Mouse (Mus musculus) thymus, postnatal 4 days (tissue): ENCODE results near the gene Nbeal2.
"Not testable (repeated sequence)": the region's sequence is repeated elsewhere in the genome, so short reads cannot be mapped to it uniquely, and the experiment has no call there.

Experiments
- DNase-seq: peaks from one replicate; pipeline ENCODE4 v3.0.0; 2021

The Nbeal2 gene

DNA sequence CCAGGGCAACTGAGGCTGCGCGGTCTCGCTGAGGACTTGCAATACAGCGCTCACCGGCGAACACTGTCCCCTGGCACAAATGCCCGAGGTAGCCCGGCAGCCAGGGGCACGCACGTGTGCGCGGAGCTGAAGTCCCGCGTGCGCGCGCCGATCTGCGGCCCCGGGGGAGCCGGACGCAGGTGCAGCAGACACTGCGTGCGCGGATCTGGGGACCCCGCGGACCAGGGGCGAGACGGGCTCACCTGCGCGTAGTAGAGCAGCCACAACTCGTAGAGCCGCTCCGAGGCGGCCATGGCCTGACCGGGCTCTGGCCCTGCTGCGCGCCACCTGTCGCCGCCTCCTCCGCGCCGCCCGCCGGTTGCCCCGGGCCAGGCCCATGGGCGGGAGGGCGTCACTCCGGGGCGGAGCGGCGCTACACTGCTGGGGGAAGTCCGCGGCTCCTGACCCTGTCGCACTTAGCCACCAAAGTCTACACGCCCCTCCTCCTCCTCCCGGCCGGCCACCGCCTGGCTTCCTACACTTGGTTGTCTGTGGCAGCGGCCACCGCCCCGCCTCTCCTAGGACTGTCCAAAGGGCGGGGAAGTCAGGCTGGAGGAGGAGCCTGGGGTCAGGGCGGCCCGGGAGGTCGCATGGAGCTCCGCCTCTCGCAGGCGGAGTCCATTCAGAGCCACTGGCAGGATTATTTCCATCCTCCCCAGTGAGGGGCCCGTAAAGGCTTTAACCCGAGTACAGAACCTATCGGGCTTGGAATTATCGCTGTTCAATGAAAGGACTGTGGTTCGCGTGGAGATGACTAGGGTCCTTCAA is at the start of gene Nbeal2:
TSS of gene Nbeal2 (minus strand) at position 507 of the 807 bp plus-strand sequence.
- peak; percentile 77 for DNase-seq

GRCm38 (mm10) chr9:110702848-110703247 is 48.9 kb upstream of the Nbeal2 start:
- DNase-seq: no peak

DNA sequence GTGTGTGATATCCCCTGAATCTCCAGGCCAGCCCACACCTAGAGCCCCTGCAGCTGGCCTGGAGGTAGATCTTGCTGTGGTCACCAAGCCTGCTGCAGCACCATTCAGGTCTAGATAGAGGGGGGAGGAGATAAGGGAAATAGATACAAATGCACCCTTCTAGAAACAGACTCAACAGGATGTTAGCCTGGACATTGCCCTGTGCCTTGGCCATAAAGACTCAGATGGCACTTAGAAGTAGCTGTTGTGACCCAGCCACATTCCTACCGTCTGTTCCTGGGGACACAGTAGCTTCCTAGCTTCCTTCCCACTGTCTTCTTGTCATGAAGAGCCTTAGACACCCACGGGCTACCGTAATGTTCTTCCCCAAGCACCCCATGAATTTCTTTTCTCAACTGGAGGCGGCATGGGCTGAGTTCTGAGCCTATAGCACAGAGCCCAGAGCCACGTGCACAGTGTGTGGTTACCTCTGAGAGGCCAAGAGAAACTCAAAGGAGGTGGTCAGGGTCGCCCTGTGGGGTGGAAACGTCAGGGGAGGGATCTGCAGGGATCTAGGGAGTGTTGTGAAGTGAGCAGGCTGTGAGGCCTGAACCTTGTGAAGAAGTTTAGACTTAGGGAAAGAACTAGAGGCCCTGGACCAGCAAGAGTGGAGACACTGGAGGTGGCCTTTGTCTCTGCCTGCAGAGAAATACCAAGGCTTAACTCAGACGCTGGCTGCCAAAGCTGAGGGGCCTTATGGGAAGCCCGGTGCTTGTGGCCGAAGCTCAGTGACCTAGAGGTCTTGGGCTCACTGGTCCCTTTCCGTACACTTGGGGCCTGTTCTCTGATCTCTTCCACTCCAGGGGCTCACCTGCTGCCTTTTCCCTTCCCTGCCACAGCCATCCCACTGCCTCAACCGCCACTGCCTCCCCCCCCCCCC is 47.4 kb upstream of the Nbeal2 start:
- no peak for DNase-seq

- no peak for DNase-seq
These were observed 45.6 kb upstream of the Nbeal2 start for GRCm38 (mm10) chr9:110699574-110699973.

GRCm38 (mm10) chr9:110697465-110697864 is 43.5 kb upstream of the Nbeal2 start:
- DNase-seq: no peak

DNA sequence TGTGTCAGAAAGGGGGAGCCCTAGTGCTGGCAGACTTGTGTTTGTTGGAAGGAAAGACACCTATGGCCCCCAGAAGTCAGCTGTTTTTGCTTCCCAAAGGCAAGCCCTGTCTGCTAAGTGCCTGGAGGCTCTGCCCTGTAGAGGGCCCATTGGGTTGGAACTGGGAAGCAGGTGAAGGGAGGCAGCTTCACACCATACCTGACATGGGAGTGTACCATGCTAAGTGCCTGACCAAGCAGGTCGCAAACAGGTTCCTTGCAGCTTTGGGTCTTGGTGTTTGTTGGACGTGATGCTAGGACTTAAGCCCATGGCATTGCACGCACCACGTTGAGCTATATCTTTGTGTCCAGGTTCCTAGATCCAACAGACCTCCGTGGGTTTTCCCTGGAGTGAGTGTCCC is 42.5 kb upstream of the Nbeal2 start:
- DNase-seq: no peak

DNA sequence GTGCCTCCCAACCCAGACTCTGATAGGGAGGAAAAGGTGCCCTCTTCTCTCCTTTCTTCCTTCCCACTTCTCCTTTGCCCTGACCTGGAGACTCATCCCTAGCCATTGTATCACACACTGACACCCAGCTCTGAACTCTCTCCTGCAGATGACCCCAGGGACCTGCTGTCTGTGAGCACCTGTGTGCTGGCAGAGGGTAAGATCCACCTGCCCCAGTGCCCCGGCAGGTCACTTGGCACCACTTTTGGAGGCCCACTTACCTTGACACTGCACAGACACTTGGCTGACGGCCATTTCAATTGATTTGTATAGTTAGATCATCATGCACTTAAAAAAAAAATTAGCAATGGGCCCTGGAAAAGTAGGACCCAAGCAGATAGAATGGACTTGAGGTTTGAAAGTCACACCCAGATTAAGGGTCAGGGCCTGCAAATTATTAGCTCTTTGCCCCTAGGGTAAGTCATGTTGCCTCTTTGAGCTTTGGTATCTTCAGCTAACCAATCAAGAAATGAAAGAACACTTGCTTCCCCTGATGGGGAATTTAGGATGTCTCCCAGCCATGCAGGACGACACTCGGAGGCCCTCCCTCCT is 41.3 kb upstream of the Nbeal2 start:
- DNase-seq: no peak

GRCm38 (mm10) chr9:110689261-110689779 is 35.4 kb upstream of the Nbeal2 start:
- no peak for DNase-seq

DNA sequence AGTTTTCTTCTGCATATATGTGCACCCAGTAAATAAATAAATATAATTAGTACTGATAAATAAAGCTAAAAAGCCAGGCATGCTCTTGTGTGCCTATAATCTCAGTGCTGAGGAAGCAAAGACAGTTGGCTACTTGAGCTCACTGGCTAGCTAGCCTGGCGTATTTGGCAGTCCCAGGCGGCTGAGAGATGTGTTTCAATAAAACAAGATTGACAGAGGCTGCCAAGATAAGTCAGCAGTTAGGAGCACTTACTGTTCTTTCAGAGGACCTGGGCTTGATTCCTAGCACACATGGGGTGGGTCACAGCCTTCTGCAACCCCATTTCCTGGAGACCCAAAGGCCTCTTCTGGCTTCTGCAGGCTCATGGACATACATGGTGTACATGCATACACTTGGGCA is 33.9 kb upstream of the Nbeal2 start:
- DNase-seq: no peak

DNA sequence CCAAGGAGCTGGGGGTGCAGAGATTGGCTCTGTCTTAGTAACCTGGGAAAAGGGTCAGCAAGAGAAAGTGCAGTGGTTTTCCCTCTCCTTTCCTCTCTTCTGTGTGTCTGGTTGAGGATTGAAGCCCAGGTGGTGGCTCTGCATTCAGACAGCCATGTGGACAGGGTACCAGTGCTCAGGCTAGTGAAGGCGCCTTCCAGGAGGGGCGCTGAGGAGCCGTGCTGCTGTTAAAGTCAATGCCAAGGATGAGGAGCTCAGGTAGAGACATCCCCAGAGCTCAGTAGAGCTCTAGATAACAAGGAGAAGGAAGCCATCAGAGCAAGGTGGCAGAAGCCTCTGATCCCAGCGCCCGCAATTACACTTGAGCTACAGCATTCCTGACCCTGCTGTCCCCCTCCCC is 33.1 kb upstream of the Nbeal2 start:
- DNase-seq: no peak

DNA sequence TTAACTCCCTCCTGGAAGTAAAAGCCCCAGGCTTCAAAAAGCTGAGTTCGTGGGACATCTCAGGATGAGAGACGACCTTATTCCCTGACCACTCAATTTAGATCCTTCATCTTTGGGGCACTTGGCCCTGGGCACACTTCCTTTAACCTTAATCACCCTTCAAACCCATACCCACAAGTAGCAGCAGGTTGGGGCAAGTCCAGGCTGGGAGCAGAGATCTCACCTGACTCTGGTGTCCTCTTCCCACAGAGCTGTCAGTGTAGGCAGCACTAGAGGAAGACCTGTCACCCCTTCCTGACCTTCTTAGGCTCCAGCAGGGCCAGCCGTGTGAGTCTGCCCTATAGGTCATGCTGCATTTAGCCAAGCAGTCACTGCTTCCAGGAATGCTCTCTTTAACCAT is 32.5 kb upstream of the Nbeal2 start:
- no peak for DNase-seq

DNA sequence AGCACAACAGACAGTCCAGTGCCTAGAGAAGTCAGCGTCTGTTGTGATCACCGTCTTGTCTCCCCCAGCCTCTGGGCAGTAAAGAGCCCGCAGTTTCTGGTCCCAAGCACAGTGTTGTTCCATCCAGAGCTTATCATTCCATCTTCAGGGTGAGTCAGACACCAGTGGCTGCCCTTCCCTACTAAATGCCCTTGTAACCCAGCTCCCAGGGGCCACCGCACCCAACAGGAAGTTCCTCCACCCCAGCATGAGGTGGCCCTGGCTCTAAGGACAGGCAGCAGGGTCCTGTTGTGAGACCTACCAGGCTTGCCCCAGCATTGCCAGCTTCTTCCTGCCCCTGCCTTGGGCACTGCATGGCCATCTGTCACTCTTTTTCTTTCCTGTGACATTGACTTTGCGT is 31.6 kb upstream of the Nbeal2 start:
- no peak for DNase-seq

- peak; percentile 43 for DNase-seq
These were observed 31.2 kb upstream of the Nbeal2 start for GRCm38 (mm10) chr9:110685187-110685586.

DNA sequence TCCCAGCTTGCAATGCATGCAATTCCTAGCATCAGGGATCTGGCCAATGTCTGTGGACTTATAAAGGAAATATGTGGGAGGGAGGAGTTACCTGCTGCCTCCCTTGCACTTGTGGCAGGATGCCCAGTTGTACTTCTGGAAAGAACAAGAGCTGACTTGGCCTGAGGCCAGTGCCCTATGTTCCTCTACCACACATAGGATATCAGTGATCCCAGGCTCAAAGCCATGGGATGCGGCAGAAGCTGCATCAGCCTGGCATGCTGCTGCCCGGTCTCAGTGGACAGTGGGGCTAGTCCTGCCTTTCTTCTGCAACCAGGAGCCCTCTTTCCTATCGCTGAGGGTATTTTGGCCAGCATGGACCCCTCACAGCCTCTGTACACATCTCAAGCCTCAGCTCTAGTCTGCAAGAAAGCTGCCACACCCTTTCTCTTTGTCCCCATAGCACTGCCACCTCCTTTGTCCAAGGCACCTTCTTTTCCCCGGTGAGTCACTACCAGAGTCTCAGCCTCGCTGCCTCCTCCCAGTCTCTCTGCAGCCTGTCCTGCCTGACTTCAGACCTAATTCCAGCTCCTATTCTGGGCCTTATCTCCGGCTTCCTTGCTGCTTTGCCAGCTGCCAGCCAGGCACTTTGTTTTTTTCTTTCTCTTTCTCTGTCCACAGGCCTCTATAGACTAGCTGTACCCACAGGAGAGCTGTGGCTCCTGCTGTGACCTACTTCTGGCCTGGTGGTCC is 30.3 kb upstream of the Nbeal2 start:
- peak; percentile 25 for DNase-seq

DNA sequence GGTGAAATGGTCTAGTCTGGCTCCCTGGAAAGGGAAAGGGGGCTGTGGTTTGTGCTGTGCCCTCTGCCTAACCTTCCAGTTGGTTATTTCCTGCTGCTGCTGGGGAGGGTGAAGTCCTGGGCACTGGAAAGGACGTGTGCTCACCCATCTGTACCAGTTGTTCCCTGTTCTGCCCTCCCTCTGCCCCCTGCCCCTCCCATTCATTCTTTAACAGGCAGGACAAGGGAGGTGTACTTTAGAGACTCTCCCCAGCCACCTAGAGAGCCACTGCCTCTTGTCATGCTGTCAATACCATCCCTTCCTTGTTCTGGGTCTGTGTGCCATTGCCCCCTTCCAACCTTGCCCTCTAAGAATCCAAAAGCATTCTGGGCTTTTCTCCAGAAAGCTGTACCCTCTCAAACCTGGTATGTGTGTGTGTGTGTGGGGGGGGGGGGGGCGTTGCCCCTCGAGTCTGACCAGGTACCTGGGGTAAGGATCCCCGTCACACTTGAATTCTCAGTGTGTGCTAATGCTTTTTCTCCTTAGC is 29.7 kb upstream of the Nbeal2 start:
- no peak for DNase-seq

GRCm38 (mm10) chr9:110682697-110683096 is 28.7 kb upstream of the Nbeal2 start:
- DNase-seq: not testable (repeated sequence)

DNA sequence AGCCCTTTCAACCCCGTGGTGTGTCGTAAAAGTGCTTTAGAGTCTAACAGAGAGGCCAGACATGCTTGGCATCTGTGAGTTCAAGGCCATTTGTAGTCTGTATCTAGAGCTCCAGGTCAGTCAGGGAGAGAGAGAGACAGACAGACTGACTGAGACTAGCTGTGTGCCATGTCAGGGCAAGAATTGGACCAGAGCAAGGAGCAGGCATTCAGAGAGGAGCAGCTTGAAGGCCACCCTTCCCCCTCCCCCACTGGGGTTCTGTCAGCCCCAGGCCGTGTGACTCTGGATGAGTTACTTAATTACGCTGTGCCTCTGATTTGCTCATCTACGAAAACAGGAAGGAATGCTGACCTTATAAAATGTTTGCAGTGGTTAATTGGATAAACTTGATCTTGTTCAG is 28.3 kb upstream of the Nbeal2 start:
- no peak for DNase-seq

DNA sequence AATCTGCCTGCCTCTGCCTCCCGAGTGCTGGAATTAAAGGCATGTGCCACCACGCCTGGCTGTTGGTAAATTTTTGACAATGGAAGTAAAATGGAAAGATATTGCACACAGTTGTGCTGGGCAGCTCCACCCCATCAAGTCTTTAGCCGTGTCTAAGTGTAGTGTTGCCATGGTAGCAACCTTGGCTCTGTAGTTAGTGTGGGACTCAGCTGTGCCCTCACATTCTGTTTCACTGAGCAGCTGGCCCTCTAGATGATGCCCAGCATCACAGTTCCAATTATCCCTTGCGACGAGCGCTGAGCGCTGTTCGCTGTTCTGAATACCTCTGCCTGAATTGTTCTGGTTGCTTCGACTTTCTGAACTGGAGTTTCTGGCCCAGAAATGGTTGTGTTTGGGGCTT is 27.9 kb upstream of the Nbeal2 start:
- DNase-seq: no peak

DNA sequence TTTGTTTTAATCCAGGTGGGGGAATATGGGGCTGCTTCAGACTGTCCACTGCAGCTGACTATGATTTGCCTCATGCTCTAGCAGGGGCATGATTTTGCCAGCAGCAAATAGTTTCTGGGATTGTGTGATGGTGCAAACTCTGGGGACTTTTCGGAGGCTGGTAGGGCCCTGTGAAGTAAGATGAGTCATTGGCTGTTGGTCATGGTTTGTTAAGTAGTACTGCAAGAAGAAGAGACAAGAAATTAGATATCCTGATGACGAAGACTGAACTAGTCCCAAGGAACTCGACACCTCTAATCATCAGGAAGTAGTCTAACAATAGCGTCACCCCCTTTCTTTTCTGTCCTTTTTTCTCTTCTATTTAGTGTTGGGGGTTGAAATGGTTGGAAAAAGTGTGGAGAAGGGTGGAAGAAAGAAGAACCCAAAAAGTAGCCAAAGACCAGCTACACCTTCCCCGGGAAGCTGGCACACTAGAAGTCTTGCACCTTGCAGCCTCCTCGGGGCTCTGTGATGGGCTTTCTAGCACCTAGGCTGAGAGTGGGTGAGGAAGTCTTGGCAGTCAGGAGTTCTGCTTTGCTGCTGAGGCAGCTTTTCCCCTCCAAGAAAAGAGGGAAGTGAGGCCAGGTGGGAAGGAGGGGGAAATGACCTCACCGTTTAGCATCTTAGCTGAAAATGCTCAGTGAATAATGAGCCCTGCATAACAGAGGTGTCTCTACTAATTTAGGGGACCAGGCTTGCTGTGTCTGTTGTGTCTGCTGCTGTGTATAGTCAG is 27.0 kb upstream of the Nbeal2 start:
- no peak for DNase-seq

GRCm38 (mm10) chr9:110678886-110679285 is 24.9 kb upstream of the Nbeal2 start:
- no peak for DNase-seq

GRCm38 (mm10) chr9:110676492-110676911 is 22.5 kb upstream of the Nbeal2 start:
- DNase-seq: peak; percentile 44
